Mouse (Mus musculus) limb, embryonic 11.5 days (tissue): ENCODE data around the gene 2610507B11Rik. TPM values are rescaled to one million over a fixed set of nuclear protein-coding genes. Genes with fewer than 3 reads are reported as not detected.
"Not testable (repeated sequence)": the region's sequence is repeated elsewhere in the genome, so short reads cannot be mapped to it uniquely, and the experiment has no call there.

Source experiments
- ATAC-seq: fragments of 200-750 bp; cut with Nextera tagmentation; 2 replicates; pipeline ENCODE4 v1.8.0; 2017; ENCODE audit warnings: low read depth; ENCODE audit not compliant: insufficient number of reproducible peaks, low FRiP score, low TSS enrichment
- DNase-seq: peaks from one replicate; pipeline ENCODE4 v3.0.0-alpha.2; 2015; ENCODE audit warnings: low spot score
- H3K27ac ChIP-seq: fragments of 300-500 bp; sonication (generic); replicated peaks from 2 replicates; pipeline ENCODE4 v1.5.1; 2014; ENCODE audit warnings: low read depth, mild to moderate bottlenecking, low read length
- H3K27me3 ChIP-seq: fragments of 300-500 bp; sonication (generic); 2 replicates; pipeline ENCODE4 v1.6.1; 2014; ENCODE audit warnings: mild to moderate bottlenecking, low read length, mixed read lengths; ENCODE audit not compliant: control insufficient read depth, insufficient read depth
- H3K36me3 ChIP-seq: fragments of 300-500 bp; sonication (generic); 2 replicates; pipeline ENCODE4 v1.6.1; 2014; ENCODE audit warnings: mild to moderate bottlenecking, low read length, moderate library complexity, mixed read lengths; ENCODE audit not compliant: control insufficient read depth, insufficient read depth
- H3K4me1 ChIP-seq: fragments of 300-500 bp; sonication (generic); 2 replicates; pipeline ENCODE4 v1.6.1; 2014; ENCODE audit warnings: low read length, mixed read lengths; ENCODE audit not compliant: control insufficient read depth, insufficient read depth
- H3K4me2 ChIP-seq: fragments of 300-500 bp; sonication (generic); 2 replicates; pipeline ENCODE4 v1.6.1; 2014; ENCODE audit warnings: low read depth, mild to moderate bottlenecking, moderate library complexity; ENCODE audit not compliant: severe bottlenecking
- H3K4me3 ChIP-seq: fragments of 300-500 bp; sonication (generic); 2 replicates; pipeline ENCODE4 v1.5.1; 2014; ENCODE audit warnings: low read depth, low read length
- H3K9ac ChIP-seq: fragments of 300-500 bp; sonication (generic); 2 replicates; pipeline ENCODE4 v1.6.1; 2014; ENCODE audit warnings: mild to moderate bottlenecking, low read length
- H3K9me3 ChIP-seq: fragments of 300-500 bp; sonication (generic); 2 replicates; pipeline ENCODE4 v1.6.1; 2016; ENCODE audit warnings: low read length; ENCODE audit not compliant: control insufficient read depth
- WGBS: fragments of 180-500 bp; shearing (Covaris S2); extraction: QIAGEN DNeasy Blood & Tissue Kit; methylation state at CpG from one replicate; pipeline ENCODE4 v1.1.7; 2014; 5-methylcytosine and 5-hydroxymethylcytosine counted together
- polyA plus RNA-seq: library from polyadenylated mRNA; unstranded; fragments of >200 nt; fragmentation: Nextera tagmentation; extraction: Ambion mirVana; gene quantifications from 2 replicates; pipeline ENCODE4 v1.2.1, GENCODE M21; 2014

Gene 2610507B11Rik
- polyA plus RNA-seq, 1 experiment from 2014 or later: 72.6 TPM

DNA sequence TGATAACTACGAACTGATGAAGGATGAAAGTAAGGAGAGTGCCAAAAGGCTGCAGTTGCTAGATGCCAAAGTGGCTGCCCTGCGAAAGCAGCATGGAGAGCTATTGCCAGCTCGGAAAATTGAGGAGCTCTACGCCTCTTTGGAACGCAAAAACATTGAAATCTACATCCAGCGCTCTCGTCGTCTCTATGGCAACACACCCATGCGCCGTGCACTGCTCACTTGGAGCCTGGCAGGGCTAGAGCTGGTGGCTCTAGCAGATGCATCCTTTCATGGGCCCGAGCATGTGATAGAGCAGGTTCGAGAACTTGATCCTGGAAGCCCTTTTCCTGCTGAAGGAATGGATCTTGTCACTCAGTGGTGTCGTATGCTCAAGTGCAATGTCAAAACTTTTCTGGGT, 10.4 kb downstream of the 2610507B11Rik start:
- H3K27me3 ChIP-seq: no peaks in the 10 kb centered on the region
- H3K4me2 ChIP-seq: no peak overlapping the region
- peaks cover 59% of the 10 kb centered on the region for H3K36me3 ChIP-seq
- H3K27ac ChIP-seq: no peak overlapping the region
- H3K9ac ChIP-seq: no peak overlapping the region
- no peaks in the 10 kb centered on the region for H3K4me1 ChIP-seq
- no peaks in the 10 kb centered on the region for H3K9me3 ChIP-seq
- 94% methylated on average over 13 of the region's 13 CpGs for WGBS
- no peak for DNase-seq
- H3K4me3 ChIP-seq: no peak overlapping the region
- no peak for ATAC-seq

DNA sequence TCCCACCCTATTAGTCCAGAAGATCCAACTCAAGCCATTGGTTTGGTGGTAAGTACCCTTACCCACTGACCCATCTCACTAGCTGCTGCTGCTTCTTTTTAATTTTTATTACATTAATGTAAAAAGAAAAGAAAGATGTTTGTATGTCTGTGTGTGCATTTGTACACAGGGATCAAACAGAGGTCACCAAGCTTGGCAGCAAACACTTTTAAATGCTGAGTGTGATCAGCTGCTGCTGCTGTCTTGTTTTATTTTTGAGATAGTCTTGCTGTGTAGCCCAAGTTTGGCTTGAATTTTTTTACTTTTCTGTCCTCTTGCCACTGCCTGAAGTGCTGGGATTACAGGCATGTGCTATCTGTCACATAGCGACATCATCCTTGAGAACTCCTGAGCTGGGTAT, 14.0 kb downstream of the 2610507B11Rik start:
- H3K4me1 ChIP-seq: no peaks in the 10 kb centered on the region
- no peak overlapping the region for H3K4me2 ChIP-seq
- H3K9ac ChIP-seq: no peak overlapping the region
- H3K9me3 ChIP-seq: no peaks in the 10 kb centered on the region
- no peak overlapping the region for H3K27ac ChIP-seq
- H3K27me3 ChIP-seq: no peaks in the 10 kb centered on the region
- WGBS: 95% methylated on average over 1 of the region's 1 CpGs
- H3K36me3 ChIP-seq: peaks cover 53% of the 10 kb centered on the region
- ATAC-seq: no peak
- H3K4me3 ChIP-seq: no peak overlapping the region
- DNase-seq: no peak

DNA sequence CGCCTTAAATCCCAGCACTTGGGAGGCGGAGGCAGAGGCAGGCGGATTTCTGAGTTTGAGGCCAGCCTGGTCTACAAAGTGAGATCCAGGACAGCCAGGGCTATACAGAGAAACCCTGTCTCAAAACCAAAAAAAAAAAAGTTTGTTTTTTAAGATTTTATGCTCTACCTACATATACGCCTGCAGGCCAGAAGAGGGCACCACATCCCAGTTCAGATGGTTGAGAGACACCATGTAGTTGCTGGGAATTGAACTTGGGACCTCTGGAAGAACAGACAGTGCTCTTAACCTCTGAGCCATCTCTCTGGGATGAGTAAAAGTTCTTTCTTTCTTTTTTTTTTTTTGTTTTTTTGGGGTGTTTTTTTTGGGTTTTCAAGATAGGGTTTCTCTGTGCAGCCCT, 14.6 kb downstream of the 2610507B11Rik start:
- not testable (repeated sequence) for H3K27ac ChIP-seq, H3K4me3 ChIP-seq, DNase-seq, H3K4me1 ChIP-seq, H3K9me3 ChIP-seq, H3K9ac ChIP-seq, H3K4me2 ChIP-seq, H3K27me3 ChIP-seq, ATAC-seq
- peaks cover 56% of the 10 kb centered on the region for H3K36me3 ChIP-seq
- WGBS: 92% methylated on average over 4 of the region's 4 CpGs

DNA sequence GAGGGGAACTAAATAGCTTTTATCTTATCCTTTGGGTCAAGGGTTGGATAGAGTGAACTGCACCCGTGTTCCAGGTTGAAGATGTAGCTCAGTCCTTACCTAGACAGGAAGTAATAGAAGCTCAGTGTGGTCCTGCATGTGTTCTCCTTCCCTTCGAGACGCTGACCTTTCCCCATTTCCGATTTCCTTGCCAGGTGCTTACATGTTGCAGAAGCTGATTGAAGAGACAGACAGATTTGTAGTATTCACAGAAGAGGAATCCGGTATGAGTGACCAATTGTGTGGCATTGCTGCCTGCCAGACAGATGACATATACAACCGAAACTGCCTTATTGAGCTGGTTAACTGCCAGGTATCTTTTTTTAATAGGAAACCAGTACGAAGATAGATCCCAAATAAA, 17.3 kb downstream of the 2610507B11Rik start:
- 94% methylated on average over 7 of the region's 7 CpGs for WGBS
- no peaks in the 10 kb centered on the region for H3K9me3 ChIP-seq
- H3K36me3 ChIP-seq: peaks cover 35% of the 10 kb centered on the region

DNA sequence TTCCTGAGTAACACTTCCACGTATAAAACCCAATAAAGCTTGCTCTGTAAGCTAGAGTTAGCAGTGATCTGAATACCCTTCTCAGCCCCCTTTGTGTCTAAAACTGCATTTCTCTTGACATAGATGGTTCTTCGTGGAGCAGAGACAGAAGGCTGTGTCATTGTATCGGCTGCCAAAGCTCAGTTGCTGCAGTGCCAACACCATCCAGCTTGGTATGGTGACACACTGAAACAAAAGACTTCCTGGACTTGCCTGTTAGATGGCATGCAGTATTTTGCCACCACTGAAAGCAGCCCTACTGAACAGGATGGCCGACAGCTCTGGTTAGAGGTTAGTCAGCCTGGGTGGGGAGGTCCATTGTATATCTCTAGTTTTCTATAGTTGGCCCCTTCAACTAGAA, 18.0 kb downstream of the 2610507B11Rik start:
- 91% methylated on average over 4 of the region's 4 CpGs for WGBS
- Histone ChIP-seq H3K4me2 (no peak overlapping the region), H3K4me3 (no peak overlapping the region), H3K4me1 (no peaks in the 10 kb centered on the region), H3K9ac (no peak overlapping the region), H3K9me3 (no peaks in the 10 kb centered on the region), H3K27me3 (no peaks in the 10 kb centered on the region), H3K27ac (no peak overlapping the region), H3K36me3 (peaks cover 28% of the 10 kb centered on the region)
- DNase-seq (no peak), ATAC-seq (no peak)

More for the DNA sequence above, 17.3 kb downstream of the 2610507B11Rik start:
- H3K4me3 ChIP-seq: no peak overlapping the region
- H3K27me3 ChIP-seq: no peaks in the 10 kb centered on the region
- DNase-seq (no peak), ATAC-seq (no peak)
- H3K4me2 ChIP-seq: no peak overlapping the region
- no peak overlapping the region for H3K9ac ChIP-seq
- no peaks in the 10 kb centered on the region for H3K4me1 ChIP-seq
- H3K27ac ChIP-seq: no peak overlapping the region

DNA sequence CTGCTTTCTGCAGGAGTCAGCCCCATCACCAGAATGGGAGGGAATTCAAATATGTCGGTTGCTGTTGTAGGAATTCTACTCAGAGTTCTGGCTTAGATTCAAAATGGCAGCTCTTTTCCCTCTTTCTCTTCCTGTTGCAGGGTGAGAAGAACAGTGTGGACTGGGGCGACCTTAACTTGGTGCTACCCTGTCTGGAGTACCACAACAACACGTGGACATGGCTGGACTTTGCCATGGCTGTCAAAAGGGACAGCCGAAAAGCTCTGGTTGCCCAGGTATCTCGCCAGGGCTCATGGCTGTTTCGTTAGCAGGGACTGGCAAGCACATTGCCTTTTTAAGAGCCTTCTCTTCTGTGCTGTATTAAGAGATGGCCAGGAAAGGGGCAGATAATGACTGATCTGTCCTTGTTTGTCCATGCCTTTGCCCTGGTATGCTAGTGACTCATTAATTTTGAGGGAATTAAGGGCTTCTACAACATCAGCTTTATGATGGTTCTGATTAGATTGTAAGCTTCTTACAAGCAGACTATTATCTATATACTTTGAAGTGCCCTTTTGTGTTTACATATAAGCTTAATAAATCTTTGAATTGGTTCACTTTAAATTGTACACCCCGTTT, 27.7 kb downstream of the 2610507B11Rik start:
- Histone ChIP-seq H3K27me3 (no peaks in the 10 kb centered on the region), H3K36me3 (peaks cover 33% of the 10 kb centered on the region), H3K4me1 (no peaks in the 10 kb centered on the region), H3K9ac (no peak overlapping the region), H3K27ac (no peak overlapping the region), H3K4me2 (no peak overlapping the region), H3K9me3 (no peaks in the 10 kb centered on the region), H3K4me3 (no peak overlapping the region)
- no peak for ATAC-seq
- DNase-seq: no peak
- WGBS: 89% methylated on average over 7 of the region's 7 CpGs

DNA sequence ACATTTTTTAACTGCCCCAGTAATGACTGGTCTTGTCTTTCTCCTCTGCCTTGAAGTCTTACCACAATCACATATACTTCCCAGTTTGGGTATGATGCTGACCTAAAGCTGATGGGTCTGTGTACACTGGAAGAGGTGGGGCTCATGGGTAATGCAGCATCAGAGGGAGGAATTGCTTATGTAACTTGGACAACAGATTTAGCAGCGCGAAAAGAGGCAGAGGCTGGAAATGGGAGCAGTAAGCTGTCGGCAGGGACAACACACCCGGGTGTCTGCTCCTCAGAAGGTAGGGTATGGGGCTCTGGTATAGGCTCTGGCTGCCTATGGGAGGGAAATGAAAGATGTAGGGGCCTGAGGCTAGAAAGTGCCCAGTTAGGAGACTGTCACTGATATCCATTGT, 29.1 kb downstream of the 2610507B11Rik start, which contains the start of gene BC030499:
TSS of gene BC030499 (plus strand) at position 188 of the 400 bp plus-strand sequence.
- H3K4me3 ChIP-seq: no peak within 1 kb of the TSS
- H3K4me2 ChIP-seq: no peak within 1 kb of the TSS
- H3K27me3 ChIP-seq: no peaks in the 10 kb centered on the region
- no peak within 1 kb of the TSS for H3K9ac ChIP-seq
- 94% methylated on average over 4 of the region's 4 CpGs for WGBS
- H3K36me3 ChIP-seq: peaks cover 25% of the 10 kb centered on the region
- no peak for ATAC-seq
- no peaks in the 10 kb centered on the region for H3K4me1 ChIP-seq
- DNase-seq: no peak
- no peaks in the 10 kb centered on the region for H3K9me3 ChIP-seq
- no peak within 1 kb of the TSS for H3K27ac ChIP-seq

DNA sequence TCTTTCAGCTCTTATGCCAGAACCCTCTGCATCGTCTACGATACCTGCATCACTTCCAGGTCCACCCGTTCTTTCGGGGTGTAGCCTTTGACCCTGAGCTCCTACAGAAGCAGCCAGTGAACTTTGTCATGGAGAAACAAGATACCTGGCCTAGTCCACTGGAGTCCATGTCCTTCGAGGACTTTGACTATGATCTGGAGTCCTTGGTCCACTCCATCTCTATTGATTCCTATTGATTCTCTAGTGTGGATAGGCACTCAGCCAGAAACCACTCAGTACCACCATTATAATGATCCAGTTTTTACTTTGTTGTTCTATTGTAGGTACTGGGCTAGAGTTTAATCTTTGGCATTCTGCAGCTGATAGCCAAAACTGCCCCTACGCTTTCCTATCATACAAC, 33.0 kb downstream of the 2610507B11Rik start:
- Histone ChIP-seq H3K27me3 (no peaks in the 10 kb centered on the region), H3K27ac (no peak overlapping the region), H3K4me2 (no peak overlapping the region), H3K9me3 (no peaks in the 10 kb centered on the region), H3K36me3 (peaks cover 8% of the 10 kb centered on the region), H3K9ac (no peak overlapping the region), H3K4me3 (no peak overlapping the region), H3K4me1 (no peaks in the 10 kb centered on the region)
- 94% methylated on average over 6 of the region's 6 CpGs for WGBS
- DNase-seq: no peak
- no peak for ATAC-seq

DNA sequence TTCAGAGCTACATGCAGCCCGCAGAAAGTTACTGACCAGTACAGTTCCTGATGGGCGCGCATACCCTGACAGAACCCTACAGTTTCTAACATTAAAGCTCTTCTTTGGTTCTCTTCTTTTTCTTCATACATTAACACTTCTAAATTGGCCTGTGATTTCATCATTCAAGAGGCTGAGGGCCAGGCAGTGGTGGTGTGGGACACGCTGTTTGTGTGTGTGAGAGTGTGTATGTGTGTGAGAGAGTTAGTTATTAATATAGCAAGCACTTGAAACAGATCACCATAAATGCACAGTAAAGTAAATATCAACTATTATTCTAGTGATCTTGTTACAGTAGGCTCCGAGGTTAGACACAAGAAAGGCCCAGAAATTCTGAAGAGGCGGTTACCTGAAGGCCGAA, 39.4 kb downstream of the 2610507B11Rik start:
- Histone ChIP-seq H3K36me3 (peaks cover 13% of the 10 kb centered on the region), H3K27me3 (no peaks in the 10 kb centered on the region), H3K9ac (peak overlapping the region; percentile 82), H3K4me3 (peak overlapping the region; percentile 93), H3K27ac (no peak overlapping the region; the same call in 1 of the 2 replicates), H3K4me1 (0 out of 2 replicates have a peak, but pooled peaks cover 2% of the 10 kb centered on the region), H3K4me2 (peak overlapping the region; percentile 78), H3K9me3 (no peaks in the 10 kb centered on the region)
- DNase-seq: no peak
- WGBS: 70% methylated on average over 7 of the region's 7 CpGs
- no peak for ATAC-seq
